Mouse (Mus musculus) heart, embryonic 12.5 days (tissue): ENCODE results near the gene Ppp1r9a. TPM values are rescaled to one million over a fixed set of nuclear protein-coding genes. Genes with fewer than 3 reads are reported as not detected.

Experiments
- ATAC-seq: fragments of 200-750 bp; cut with Nextera tagmentation; 2 replicates; pipeline ENCODE4 v1.8.0; 2017; ENCODE audit warnings: moderate TSS enrichment, moderate library complexity; ENCODE audit not compliant: insufficient number of reproducible peaks, low FRiP score
- H3K27ac ChIP-seq: fragments of 300-500 bp; sonication (generic); 2 replicates; pipeline ENCODE4 v1.5.1; 2016; ENCODE audit warnings: mild to moderate bottlenecking, moderate library complexity; ENCODE audit not compliant: poor library complexity, severe bottlenecking
- H3K27me3 ChIP-seq: fragments of 300-500 bp; sonication (generic); replicated peaks from 2 replicates; pipeline ENCODE4 v1.6.1; 2016; ENCODE audit warnings: mild to moderate bottlenecking, moderate library complexity
- H3K36me3 ChIP-seq: fragments of 300-500 bp; sonication (generic); 2 replicates; pipeline ENCODE4 v1.6.1; 2016; ENCODE audit warnings: mild to moderate bottlenecking, moderate library complexity
- H3K4me1 ChIP-seq: fragments of 300-500 bp; sonication (generic); replicated peaks from 2 replicates; pipeline ENCODE4 v1.6.1; 2016; ENCODE audit warnings: mild to moderate bottlenecking
- H3K4me2 ChIP-seq: fragments of 300-500 bp; sonication (generic); 2 replicates; pipeline ENCODE4 v1.6.1; 2016; ENCODE audit warnings: mild to moderate bottlenecking, moderate library complexity
- H3K4me3 ChIP-seq: fragments of 300-500 bp; sonication (generic); 2 replicates; pipeline ENCODE4 v1.5.1; 2016; ENCODE audit warnings: mild to moderate bottlenecking
- H3K9ac ChIP-seq: fragments of 300-500 bp; sonication (generic); 2 replicates; pipeline ENCODE4 v1.6.1; 2016; ENCODE audit warnings: mild to moderate bottlenecking, moderate library complexity
- H3K9me3 ChIP-seq: fragments of 300-500 bp; sonication (generic); replicated peaks from 2 replicates; pipeline ENCODE4 v1.6.1; 2016; ENCODE audit warnings: mild to moderate bottlenecking, moderate library complexity
- WGBS: fragments of 180-500 bp; shearing (Covaris S2); methylation state at CpG from one replicate; pipeline ENCODE4 v1.1.7; 2016; 5-methylcytosine and 5-hydroxymethylcytosine counted together
- polyA plus RNA-seq: library from polyadenylated mRNA; unstranded; fragments of >200 nt; fragmentation: Nextera tagmentation; extraction: Ambion mirVana; gene quantifications from 2 replicates; pipeline ENCODE4 v1.2.1, GENCODE M21; 2016

Gene Ppp1r9a
- polyA plus RNA-seq, 1 experiment from 2014 or later, result 17.4 TPM

GRCm38 (mm10) chr6:4985668-4986067, 83.0 kb downstream of the Ppp1r9a start:
- 80% methylated on average over 3 of the region's 3 CpGs for WGBS
- no peak overlapping the region for H3K27ac ChIP-seq
- ATAC-seq, result no peak

DNA sequence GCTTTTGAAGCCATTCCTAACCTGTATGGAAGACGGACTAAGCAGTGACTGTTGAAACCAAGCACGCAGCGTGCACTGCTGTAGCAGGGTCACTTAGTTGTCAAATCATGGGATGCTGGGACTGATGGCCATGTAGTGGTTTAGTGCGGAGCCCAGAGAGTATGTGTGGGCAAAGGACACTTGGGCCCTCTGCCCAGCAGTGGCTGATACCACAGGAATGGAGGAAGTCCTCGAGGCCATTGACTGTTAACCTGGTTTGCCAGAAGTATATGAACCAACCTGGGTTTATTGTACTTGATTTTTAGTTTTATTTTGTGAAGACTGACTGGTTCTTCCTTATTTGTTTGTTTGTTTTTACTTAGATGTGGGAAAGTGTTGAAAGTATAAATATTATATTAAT, 84.4 kb downstream of the Ppp1r9a start:
- Histone ChIP-seq H3K4me3 (no peak overlapping the region), H3K27me3 (no peaks in the 10 kb centered on the region), H3K9ac (no peak overlapping the region), H3K4me2 (no peak overlapping the region), H3K36me3 (no peaks in the 10 kb centered on the region), H3K9me3 (no peaks in the 10 kb centered on the region), H3K27ac (no peak overlapping the region), H3K4me1 (peaks cover 9% of the 10 kb centered on the region; the same call in 1 of the 2 replicates)
- no peak for ATAC-seq
- 90% methylated on average over 5 of the region's 5 CpGs for WGBS

More at GRCm38 (mm10) chr6:4985668-4986067, 83.0 kb downstream of the Ppp1r9a start:
- H3K27me3 ChIP-seq, result no peaks in the 10 kb centered on the region
- peaks cover 9% of the 10 kb centered on the region; the same call in 1 of the 2 replicates for H3K4me1 ChIP-seq
- H3K9ac ChIP-seq, result no peak overlapping the region
- H3K4me3 ChIP-seq, result no peak overlapping the region
- no peaks in the 10 kb centered on the region for H3K9me3 ChIP-seq
- no peaks in the 10 kb centered on the region for H3K36me3 ChIP-seq
- no peak overlapping the region for H3K4me2 ChIP-seq

DNA sequence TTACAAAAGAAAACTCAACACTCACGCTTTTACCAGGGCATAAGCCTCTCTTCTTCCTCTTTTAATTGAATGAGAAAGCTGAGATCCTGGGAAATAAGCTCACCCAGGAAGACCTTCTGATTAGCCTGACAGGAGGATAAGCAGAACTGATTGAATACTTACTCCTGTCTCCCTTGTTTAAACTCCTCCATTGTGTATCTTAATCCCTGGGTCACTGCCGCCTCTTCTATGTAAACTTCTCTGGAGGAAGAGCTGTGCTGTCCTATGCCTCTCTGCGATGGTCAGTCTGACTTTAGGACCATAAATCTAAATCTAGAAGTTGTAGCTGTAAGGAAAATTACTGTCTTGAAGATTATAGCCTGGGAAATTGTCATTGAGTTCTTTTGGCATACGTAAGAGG, 86.0 kb downstream of the Ppp1r9a start:
- H3K4me1 ChIP-seq, result peaks cover 13% of the 10 kb centered on the region
- WGBS, result 53% methylated on average over 4 of the region's 4 CpGs
- no peak overlapping the region for H3K4me3 ChIP-seq
- no peak overlapping the region for H3K4me2 ChIP-seq
- H3K27ac ChIP-seq, result no peak overlapping the region
- H3K27me3 ChIP-seq, result no peaks in the 10 kb centered on the region
- H3K9ac ChIP-seq, result no peak overlapping the region
- no peak for ATAC-seq
- no peaks in the 10 kb centered on the region for H3K36me3 ChIP-seq
- no peaks in the 10 kb centered on the region for H3K9me3 ChIP-seq

DNA sequence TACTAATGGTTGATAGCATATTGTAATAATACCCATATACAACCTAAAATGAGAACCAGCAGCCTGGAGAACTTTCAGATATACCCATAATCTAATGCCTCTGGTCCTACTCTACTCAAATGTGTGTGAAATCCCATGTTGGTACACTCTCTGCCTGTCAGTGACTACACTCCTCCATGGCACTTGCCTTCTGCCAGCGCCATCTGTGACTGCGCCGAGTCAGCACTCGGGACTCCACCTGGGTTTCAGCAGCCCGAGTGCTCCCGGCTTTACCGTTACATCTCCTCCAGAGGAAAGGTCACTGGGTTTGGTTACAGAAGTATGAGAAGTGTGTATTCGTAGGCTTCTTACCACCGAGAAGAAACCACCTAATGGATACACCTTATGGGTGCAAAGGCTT, 89.6 kb downstream of the Ppp1r9a start:
- WGBS, result 91% methylated on average over 9 of the region's 9 CpGs
- H3K27ac ChIP-seq, result no peak overlapping the region
- no peak overlapping the region for H3K4me3 ChIP-seq
- ATAC-seq, result no peak
- H3K9ac ChIP-seq, result no peak overlapping the region
- no peaks in the 10 kb centered on the region for H3K27me3 ChIP-seq
- no peaks in the 10 kb centered on the region for H3K9me3 ChIP-seq
- H3K36me3 ChIP-seq, result no peaks in the 10 kb centered on the region
- H3K4me2 ChIP-seq, result no peak overlapping the region
- H3K4me1 ChIP-seq, result peaks cover 32% of the 10 kb centered on the region

DNA sequence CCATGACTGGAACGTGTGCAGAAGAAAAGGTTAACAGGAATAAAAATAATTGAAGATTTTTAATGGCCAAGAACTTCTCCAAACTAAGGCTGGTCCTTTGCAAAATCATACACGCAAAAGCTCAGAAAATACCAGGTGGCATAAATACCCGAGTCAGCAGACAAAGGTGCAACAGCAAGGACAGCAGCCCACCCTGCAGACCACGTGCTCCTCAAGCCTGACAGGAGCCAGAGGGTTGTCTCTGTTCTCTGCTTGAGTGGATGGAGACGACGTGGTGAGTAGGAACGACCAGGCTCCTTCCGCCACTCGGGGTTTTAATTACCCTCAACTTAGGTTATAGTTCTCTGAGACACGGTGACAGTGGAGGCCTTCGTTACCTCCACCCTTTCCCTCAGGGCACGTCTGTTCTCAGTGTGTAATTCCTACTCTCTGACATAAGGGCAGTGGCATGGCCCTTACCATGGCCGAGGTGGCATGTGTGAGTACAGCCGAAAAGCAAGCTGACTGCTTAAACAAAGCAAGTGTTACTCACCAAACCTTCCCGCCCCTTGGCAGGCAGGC, 91.0 kb downstream of the Ppp1r9a start:
- peak overlapping the region; percentile 22 for H3K4me2 ChIP-seq
- no peak for ATAC-seq
- H3K27ac ChIP-seq, result peak overlapping the region; percentile 1; the same call in 1 of the 2 replicates
- no peaks in the 10 kb centered on the region for H3K27me3 ChIP-seq
- peaks cover 30% of the 10 kb centered on the region for H3K4me1 ChIP-seq
- H3K4me3 ChIP-seq, result no peak overlapping the region
- H3K9ac ChIP-seq, result no peak overlapping the region; the same call in 1 of the 2 replicates
- no peaks in the 10 kb centered on the region for H3K9me3 ChIP-seq
- H3K36me3 ChIP-seq, result no peaks in the 10 kb centered on the region
- 48% methylated on average over 15 of the region's 15 CpGs for WGBS

DNA sequence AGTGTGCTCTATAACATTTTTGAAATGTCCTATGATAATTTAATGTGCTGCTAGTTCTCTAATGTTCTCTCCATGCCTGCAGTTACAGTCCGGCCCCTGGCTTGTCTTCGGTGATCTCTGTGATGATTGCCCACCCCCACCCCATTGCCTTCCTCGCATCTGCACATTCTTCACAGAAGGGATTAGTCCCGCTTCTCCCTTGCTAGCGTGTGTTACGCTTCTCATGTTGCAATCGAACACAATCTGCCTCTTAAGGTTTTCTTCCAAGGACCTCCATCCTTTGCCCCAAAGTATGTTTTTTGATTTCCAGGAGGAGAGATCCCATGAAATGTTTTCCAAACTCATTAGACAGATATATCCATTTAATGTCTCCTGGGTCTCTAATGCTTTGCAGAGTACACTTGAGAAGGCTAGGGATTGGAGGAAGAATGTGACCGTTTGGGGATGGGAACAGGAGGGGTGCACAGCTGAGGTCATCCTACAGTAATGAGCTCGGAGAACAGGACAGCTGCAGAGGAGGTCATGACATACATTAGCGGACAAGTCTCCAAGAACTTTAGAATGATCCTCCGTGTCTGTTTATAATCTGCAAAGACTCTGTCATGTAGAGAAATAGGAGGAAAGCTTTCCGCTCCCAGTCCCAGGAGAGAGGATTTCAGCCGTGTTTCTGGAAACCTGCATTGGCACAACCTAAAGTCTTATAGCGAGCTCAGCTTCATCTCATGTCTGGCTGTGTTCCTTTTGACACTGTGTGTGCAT, 91.6 kb downstream of the Ppp1r9a start:
- WGBS, result 48% methylated on average over 14 of the region's 14 CpGs
- no peak overlapping the region for H3K27ac ChIP-seq
- no peak for ATAC-seq
- peaks cover 34% of the 10 kb centered on the region for H3K4me1 ChIP-seq
- no peaks in the 10 kb centered on the region for H3K9me3 ChIP-seq
- H3K4me2 ChIP-seq, result peak overlapping the region; percentile 22
- no peaks in the 10 kb centered on the region for H3K27me3 ChIP-seq
- H3K9ac ChIP-seq, result no peak overlapping the region
- no peak overlapping the region for H3K4me3 ChIP-seq
- no peaks in the 10 kb centered on the region for H3K36me3 ChIP-seq

- H3K4me1 ChIP-seq, result peaks cover 40% of the 10 kb centered on the region
- H3K27ac ChIP-seq, result no peak overlapping the region
- no peaks in the 10 kb centered on the region for H3K36me3 ChIP-seq
- H3K9me3 ChIP-seq, result no peaks in the 10 kb centered on the region
- H3K27me3 ChIP-seq, result no peaks in the 10 kb centered on the region
- H3K4me3 ChIP-seq, result no peak overlapping the region
- H3K9ac ChIP-seq, result no peak overlapping the region
- WGBS, result 86% methylated on average over 6 of the region's 6 CpGs
- ATAC-seq, result no peak
- H3K4me2 ChIP-seq, result no peak overlapping the region
Measured at GRCm38 (mm10) chr6:4997599-4997998, 94.9 kb downstream of the Ppp1r9a start.

DNA sequence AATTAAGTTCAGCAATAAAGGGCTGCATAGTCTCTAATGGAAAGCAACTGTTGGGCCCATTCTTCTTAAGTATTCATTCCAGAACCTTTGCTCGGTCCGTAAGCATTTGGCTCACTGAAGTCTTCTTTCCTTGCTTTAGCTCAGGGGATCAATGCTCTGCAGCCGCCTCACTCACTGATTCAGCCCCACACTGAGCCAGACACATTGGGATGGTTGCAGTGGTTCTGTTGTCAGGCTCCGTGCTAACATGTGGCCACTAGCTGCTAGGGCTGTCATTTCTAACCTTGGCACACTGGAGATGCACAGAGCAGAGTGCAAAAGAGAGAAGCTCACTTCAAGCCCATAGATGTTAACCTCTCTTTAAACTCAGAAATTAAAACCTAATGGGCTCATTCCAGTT, 96.2 kb downstream of the Ppp1r9a start:
- Histone ChIP-seq H3K27ac (peak overlapping the region; percentile 14; the same call in 1 of the 2 replicates), H3K4me2 (no peak overlapping the region), H3K4me1 (peaks cover 34% of the 10 kb centered on the region), H3K9me3 (no peaks in the 10 kb centered on the region), H3K4me3 (no peak overlapping the region), H3K36me3 (no peaks in the 10 kb centered on the region), H3K9ac (no peak overlapping the region), H3K27me3 (no peaks in the 10 kb centered on the region)
- ATAC-seq, result no peak
- WGBS, result 60% methylated on average over 4 of the region's 4 CpGs

- no peak for ATAC-seq
- WGBS, result 81% methylated on average over 8 of the region's 8 CpGs
- Histone ChIP-seq H3K4me3 (no peak overlapping the region), H3K27ac (no peak overlapping the region), H3K9ac (no peak overlapping the region), H3K4me1 (peaks cover 33% of the 10 kb centered on the region), H3K4me2 (no peak overlapping the region), H3K36me3 (no peaks in the 10 kb centered on the region), H3K27me3 (no peaks in the 10 kb centered on the region), H3K9me3 (no peaks in the 10 kb centered on the region)
Measured at GRCm38 (mm10) chr6:5000788-5001187, 98.1 kb downstream of the Ppp1r9a start.

GRCm38 (mm10) chr6:5005491-5006275, 103.0 kb downstream of the Ppp1r9a start:
- 23% methylated on average over 22 of the region's 22 CpGs for WGBS
- Histone ChIP-seq H3K36me3 (no peaks in the 10 kb centered on the region), H3K4me3 (peak overlapping the region; percentile 17; the same call in 1 of the 2 replicates), H3K4me2 (peak overlapping the region; percentile 62), H3K4me1 (peaks cover 34% of the 10 kb centered on the region), H3K27me3 (no peaks in the 10 kb centered on the region), H3K9me3 (no peaks in the 10 kb centered on the region), H3K27ac (peak overlapping the region; percentile 59), H3K9ac (peak overlapping the region; percentile 41; the same call in 1 of the 2 replicates)
- ATAC-seq, result peak; percentile 66; the same call in 1 of the 2 replicates
